Mouse (Mus musculus) embryo, embryonic 10 days (tissue): Measurements from ENCODE around the gene Hist1h3f.
"Not testable (repeated sequence)": the region's sequence is repeated elsewhere in the genome, so short reads cannot be mapped to it uniquely, and the experiment has no call there.

Experiments used
- DNase-seq: peaks from one replicate; pipeline ENCODE4 v3.0.0-alpha.2; 2015; ENCODE audit warnings: low spot score

Hist1h3f gene

DNA sequence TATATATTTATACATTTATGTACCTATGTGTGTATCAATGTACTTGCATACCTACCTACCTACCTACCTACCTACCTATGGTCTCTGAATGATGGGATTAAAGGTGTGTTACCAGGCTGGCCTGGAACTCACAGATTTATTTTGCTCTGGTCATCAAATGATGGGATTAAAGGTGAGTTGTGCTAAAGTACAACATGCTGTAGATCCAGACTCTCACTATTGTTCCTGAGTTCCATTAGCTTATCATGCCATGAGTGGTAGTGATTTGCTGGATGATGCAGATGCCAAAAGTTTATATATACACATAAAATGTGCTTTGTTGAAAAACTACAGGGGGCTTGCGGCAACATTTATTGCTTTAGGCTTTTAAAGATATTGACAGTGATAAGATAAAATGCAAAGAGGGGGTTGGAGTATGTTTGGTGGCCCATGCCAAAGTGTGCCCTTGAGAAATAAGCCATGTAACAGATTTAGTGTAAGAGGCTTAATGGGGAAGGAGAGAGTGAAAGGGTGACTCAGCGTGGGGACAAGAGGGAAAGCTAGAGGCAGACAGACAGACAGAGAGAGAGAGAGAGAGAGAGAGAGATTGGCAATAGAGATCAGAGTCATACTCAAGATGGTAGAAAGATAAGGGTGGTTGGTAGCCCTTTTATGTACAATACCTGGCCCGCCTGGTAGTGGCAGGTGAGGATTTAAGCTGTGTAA lies 6.7 kb upstream of the Hist1h3f start:
- DNase-seq, result no peak

DNA sequence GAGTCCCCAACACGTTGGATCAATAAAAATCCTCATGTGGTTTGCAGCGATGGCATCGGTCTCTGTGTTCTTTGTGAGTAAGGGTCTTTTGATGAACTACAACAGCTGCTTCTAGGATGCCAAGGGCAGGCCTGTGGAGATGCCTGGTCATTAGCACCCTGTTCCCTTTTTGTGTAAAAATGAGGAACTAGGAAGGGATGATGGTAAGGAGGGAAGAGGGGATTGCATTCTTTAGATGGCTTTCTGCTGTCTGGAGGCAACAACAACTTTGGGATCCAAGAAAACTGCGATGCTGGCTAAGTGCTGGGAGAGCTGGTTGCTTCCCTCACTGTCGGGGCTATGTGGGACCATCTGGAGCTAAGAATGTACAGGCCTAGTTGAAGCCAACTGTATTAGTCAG lies 5.6 kb upstream of the Hist1h3f start:
- no peak for DNase-seq

DNA sequence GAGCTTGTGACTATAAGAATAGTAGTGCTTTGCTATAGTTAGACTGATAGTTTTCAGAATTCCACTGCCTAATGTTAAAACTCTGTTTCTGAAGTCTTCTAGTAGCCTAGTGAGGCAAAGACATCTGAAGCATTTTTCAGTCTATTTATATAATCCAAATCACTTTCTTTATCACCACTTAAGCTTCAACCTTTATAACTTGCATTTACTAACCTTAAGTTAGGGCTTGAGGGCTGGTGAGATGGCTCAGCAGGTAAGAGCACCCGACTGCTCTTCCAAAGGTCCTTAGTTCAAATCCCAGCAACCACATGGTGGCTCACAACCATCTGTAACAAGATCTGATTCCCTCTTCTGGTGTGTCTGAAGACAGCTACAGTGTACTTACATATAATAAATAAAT lies 4.0 kb upstream of the Hist1h3f start:
- DNase-seq, result not testable (repeated sequence)

DNA sequence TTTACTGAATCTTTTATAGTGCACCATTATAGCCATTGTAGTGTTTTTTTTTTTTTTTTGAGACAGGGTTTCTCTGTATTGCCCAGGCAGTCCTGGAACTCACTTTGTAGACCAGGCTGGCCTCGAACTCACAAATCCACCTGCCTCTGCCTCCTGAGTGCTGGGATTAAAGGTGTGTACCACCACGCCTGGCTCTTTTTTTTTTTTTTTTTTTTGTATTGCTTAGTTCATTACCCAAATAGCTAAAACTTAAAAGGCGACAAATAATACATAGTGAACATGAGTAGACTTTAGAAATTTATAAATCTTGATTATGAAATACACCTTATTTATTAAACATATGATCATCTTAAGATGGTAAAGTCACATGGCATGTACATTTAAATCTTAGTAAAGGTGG lies 2.4 kb upstream of the Hist1h3f start:
- no peak for DNase-seq

DNA sequence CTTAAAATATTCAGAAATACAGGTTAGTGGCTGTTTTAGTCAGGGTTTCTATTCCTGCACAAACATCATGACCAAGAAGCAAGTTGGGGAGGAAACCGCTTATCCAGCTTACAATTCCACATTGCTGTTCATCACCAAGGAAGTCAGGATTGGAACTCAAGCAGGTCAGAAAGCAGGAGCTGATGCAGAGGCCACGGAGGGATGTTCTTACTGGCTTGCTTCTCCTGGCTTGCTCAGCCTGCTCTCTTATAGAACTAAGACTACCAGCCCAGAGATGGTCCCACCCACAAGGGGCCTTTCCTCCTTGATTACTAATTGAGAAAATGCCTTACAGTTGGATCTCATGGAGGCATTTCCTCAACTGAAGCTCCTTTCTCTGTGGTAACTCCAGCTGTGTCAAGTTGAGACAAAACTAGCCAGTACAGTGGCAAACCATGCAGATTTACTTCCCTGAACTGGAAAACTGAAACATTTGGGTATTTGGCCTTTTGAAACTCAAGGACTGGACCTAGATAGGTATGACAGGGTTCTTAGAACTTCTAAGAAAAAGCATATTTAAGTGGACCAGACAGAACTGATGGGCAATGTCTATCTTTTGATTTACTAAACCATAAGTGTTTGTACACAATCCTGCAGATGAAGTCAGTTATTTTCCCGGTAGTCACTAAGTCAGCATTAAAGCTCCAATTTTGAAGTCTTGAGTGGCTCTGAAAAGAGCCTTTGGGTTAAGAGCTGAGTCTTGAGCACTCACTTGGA lies 1.4 kb upstream of the Hist1h3f start:
- DNase-seq, result not testable (repeated sequence)

DNA sequence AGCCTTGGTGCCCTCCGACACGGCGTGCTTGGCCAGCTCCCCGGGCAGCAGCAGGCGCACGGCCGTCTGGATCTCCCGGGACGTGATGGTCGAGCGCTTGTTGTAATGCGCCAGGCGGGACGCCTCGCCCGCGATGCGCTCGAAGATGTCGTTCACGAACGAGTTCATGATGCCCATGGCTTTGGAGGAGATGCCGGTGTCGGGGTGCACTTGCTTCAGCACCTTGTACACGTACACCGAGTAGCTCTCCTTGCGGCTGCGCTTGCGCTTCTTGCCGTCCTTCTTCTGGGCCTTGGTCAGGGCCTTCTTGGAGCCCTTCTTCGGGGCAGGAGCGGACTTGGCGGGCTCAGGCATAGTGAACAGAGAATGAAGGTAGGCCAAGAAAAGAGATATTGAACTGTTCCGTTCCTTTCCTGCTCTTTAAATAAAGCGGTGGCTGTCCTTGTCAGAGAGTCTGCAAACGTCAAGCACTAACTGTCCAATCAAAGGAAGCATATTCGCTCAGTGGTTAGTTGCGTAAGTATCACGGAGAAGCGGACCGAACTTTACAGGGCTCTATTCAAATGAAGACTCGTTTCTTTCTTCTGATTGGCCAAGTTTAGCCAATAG lies 749 bp upstream of the Hist1h3f start, which contains the start of gene Hist1h2bh:
TSS of gene Hist1h2bh (minus strand) at position 394 of the 609 bp plus-strand sequence.
- DNase-seq, result peak; percentile 95

DNA sequence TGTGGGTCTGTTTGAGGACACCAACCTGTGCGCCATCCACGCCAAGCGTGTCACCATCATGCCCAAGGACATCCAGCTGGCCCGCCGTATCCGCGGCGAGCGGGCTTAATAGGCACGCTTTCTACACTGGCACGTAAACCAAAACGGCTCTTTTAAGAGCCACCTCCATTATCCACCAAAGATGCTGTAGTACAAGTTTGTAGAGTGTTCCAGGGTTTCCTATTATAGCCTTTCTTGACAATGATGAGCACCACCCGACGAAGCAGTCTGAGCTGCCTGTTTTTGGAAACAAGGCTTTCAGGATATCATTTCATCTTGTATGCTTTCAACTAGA lies 902 bp downstream of the Hist1h3f start:
- DNase-seq, result not testable (repeated sequence)

DNA sequence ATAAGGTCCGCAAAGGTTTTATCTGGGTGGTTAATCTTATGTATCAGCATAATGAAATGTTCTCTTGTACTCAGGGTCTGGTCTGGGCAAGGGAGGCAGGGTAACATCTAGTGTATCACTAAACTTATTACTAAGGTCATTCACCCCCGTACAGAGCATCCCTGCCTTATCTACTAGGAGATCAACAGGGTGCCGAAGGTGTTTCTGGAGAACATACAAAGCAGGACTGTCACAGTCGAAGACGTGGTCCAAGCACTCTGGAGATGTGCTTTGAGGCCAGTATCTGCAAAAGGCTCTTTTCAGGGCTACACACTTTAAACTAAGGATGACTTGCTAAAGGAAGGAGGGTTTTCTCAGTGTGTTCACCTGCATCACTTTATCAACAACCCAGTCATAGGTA lies 2.8 kb downstream of the Hist1h3f start:
- DNase-seq, result no peak

DNA sequence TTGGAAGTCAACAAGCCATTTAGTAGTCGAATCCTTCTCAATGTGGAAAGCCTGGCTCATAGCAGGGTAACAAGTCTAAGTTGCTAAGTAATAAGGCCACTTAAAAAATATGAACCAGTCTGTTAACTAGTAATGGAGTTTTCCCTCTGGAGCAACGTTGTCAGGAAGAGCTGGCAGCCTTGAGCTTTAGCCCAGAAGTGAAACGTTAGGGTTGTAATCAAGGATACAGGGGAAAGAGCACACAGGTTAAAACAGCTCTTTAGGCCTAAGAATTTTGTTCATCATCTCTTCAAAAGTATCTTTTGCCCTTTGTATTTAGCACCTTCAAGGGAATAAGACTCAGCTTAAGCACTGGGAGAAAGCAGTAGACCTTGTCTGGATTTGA lies 6.9 kb downstream of the Hist1h3f start:
- DNase-seq, result peak; percentile 63

DNA sequence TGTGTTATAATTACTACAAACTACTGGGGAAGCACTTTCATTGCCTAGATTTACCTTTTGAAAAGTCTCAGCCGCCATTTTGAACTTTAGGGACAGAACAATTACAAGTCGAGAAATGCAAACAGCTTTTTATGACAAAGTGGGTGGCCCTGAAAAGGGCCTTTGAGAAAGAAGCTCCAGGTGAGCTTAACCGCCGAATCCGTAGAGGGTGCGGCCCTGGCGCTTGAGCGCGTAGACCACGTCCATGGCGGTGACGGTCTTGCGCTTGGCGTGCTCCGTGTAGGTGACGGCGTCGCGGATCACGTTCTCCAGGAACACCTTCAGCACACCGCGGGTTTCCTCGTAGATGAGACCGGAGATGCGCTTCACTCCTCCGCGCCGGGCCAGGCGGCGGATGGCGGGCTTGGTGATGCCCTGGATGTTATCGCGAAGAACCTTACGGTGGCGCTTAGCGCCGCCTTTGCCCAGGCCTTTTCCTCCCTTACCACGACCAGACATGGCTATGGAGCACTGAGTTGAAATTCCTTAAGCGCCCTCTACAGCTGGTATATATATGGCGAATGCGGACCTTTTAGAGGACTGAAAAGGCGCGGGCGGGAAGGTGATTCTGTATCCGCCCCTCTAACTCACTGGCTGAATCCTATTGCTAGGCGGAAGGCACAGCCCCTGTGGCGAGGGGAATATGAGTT lies 7.4 kb downstream of the Hist1h3f start, which contains the start of gene Hist1h4f:
TSS of gene Hist1h4f (minus strand) at position 503 of the 689 bp plus-strand sequence.
- DNase-seq, result peak; percentile 95

DNA sequence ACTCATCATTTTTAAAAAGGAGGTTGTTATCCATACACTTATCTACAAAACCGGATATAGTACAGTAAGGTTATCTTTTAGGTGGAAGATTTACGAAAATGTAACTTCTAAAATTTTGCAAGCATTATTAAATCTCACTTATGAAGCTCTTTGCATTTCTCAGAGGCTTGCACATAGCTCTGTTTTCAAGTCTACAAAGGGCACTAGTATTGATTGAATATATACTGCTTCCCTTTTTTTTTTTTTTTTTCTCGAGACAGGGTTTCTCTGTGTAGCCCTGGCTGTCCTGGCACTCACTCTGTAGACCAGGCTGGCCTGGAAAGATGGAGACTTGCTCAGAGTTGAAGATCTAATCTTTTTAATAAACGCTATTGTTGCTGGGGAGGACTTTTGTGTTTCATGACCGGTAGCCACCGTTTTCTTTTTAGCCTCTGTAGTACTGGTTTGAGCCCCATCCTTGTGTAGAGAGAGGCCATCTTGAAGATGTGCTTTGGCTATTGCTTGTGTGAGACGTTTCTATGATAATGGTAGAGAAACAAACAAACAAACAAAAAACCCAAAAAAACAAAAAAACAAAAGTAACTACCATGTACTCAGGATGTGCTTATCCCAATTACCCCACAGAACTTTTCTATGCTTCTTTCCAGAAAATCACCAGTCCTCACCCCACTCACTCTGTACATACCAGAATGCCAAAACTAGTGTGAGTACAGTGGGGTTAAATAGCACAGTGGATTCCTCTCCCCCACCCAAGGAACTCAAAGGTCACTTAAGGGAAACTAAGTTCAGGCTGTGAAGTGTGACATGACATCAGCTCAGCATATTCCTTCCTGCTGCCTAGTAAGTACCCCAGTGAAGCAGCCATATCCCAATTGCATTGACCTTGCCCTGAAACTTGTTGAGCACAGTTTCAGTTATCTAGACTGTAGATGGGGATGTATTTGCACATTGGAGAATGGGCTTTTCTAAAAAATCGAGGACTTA lies 8.4 kb downstream of the Hist1h3f start:
- peak; percentile 12 for DNase-seq

DNA sequence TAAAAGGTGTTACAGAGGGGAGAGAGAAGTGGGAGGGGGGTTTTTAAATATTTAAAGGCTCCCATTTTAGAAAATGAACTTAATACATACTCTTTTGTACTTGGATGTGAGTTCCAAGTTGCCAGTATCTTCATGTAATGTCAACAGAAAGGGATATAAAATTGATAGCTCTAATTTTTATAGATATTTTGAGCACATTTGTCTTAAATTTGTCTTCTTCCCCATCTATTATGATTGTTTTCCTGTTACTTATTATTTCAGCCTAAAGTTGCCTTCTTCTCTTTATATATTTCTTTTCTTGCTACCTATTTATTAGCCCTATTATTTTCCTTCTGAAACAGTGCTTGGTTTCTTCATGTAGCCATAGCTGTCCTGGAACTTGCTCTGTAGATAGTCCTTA lies 9.1 kb downstream of the Hist1h3f start, which contains the start of gene Hist1h1d:
TSS of gene Hist1h1d (plus strand) at position 301 of the 400 bp plus-strand sequence.
- no peak for DNase-seq

DNA sequence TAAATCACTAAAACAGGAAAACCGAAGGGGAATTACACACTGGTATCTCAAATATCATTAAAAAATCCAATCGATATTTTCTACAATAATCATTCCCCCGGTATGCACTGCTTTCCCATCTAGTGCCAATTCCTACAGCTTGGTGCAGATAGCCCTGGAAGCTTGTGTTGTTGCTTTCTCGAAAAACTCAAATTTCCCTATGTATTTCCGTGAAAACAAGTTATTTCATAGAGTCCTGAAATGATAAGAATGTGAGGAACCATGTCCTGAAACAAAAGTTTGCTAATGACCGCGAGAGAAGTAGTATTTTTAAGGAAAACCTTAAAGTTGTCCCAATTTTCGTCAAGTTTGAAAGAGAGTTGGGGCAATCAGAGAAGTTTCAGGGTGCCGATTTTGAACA lies 10.5 kb downstream of the Hist1h3f start:
- no peak for DNase-seq

DNA sequence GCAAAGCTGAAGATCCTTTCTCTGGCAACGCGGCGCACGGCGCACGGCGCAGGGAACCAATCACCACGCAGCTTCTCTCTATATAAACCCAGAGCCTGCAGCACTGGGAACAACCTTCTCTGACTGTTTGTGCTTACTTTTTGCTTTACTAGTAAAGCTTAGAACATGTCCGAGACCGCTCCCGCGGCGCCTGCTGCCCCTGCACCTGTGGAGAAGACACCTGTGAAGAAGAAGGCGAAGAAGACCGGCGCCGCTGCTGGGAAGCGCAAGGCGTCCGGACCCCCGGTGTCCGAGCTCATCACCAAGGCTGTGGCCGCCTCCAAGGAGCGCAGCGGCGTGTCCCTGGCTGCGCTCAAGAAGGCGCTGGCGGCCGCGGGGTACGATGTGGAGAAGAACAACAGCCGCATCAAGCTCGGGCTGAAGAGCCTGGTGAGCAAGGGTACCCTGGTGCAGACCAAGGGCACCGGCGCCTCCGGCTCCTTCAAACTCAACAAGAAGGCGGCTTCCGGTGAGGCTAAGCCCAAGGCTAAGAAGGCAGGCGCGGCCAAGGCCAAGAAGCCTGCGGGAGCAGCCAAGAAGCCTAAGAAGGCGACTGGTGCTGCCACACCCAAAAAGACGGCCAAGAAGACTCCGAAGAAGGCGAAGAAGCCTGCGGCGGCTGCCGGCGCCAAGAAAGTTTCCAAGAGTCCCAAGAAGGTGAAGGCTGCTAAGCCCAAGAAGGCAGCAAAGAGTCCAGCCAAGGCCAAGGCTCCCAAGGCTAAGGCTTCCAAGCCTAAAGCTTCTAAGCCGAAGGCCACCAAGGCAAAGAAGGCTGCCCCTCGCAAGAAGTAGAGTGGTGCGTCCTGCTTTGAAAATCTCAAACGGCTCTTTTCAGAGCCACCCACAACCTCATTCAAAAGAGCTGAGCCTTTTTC lies 11.3 kb downstream of the Hist1h3f start:
- DNase-seq, result peak; percentile 92

DNA sequence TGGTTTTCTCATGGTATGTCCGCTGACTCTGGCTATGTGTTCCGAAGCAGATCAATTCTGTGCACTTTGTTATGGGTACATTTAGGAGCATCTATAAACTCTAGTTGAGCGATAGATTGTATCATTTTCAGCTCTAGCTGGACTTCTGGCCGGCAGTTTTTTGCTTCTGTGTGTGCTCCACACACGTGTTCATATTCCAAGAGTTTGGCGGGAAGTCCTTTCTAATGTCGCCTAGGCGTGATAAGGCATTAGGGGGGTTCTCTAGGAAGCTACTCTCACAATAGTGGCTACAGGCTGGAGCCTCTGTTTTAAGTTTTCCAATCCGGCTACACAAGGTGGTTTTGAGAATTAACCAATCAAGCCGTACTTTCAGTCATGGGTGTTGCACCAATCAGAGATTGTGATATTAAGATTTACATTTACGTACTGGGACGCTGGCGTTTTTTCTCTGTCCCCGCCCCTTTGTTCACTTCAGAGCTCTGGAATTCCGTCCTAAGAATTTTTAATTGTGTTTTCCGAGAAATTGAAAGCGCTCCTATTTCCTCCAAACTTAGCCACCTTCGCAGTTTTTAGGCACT lies 12.1 kb downstream of the Hist1h3f start:
- DNase-seq, result peak; percentile 93

DNA sequence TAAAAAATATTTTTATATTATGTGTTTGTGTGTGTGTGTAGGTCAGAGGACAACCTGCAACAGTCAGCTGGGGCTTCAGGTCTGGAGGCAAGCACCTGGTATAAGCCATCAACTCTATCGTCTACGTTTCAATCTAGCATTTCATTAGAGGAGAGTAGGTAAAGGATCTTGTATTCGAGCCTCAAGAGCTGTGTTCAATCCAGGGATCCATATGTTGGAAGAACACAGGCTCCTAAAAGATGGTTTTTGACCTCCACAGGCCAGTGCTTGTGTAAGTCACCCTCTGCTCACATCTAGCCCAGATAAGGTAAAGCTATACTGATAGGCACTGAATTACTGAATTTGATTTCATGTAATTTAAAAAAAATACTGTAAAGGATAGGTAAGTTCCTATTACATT lies 13.1 kb downstream of the Hist1h3f start:
- DNase-seq, result peak; percentile 24

DNA sequence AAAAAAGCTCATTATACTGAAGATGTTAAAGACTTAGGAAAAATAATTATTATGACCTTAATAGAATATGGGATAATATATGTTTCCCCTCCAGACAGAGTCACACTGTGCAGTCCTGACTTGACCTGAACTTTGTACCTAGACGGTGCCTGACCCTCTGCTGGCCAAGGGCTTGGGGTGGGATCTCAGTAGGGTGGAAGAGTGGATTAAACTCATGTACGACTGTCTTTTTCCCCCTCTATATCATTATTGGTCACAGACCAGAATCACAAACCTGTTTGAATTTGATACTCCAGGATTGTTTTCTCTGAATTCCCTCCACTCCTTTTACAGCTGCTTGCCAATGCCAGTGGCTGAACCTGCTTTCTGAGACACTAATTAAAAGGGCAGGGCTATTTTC lies 16.8 kb downstream of the Hist1h3f start:
- DNase-seq, result not testable (repeated sequence)

DNA sequence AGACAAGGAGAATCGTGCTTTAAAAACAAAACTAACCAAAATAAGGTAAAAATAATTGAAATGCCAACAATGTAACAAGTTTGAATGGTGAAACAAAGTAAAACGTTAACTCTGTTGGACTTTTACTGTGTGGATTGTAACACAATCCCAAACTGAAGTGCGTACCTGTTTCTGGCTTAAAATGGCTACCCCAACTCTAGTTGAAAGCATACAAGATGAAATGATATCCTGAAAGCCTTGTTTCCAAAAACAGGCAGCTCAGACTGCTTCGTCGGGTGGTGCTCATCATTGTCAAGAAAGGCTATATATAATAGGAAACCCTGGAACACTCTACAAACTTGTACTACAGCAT lies 17.7 kb downstream of the Hist1h3f start:
- DNase-seq, result not testable (repeated sequence)

DNA sequence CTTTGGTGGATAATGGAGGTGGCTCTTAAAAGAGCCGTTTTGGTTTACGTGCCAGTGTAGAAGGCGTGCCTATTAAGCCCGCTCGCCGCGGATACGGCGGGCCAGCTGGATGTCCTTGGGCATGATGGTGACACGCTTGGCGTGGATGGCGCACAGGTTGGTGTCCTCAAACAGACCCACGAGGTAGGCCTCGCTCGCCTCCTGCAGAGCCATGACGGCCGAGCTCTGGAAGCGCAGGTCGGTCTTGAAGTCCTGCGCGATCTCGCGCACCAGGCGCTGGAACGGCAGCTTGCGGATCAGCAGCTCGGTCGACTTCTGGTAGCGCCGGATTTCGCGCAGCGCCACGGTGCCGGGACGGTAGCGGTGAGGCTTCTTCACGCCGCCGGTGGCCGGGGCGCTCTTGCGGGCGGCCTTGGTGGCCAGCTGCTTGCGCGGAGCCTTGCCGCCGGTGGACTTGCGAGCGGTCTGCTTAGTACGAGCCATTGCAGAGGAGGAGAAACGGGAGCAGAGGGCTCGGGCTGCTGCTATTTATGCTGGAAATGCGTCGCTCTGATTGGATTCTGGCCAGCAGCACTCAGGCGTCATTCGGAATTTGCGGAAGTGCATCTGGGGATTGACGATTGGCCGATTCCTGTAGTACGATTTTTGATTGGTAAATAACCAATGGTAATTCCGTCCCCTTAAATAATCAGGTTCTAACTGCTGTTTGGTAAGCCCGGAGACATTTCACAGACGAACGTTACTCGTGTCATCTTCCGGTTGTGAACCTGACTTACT lies 18.2 kb downstream of the Hist1h3f start, which contains the start of gene Hist1h3e:
TSS of gene Hist1h3e (minus strand) at position 487 of the 777 bp plus-strand sequence.
- peak; percentile 98 for DNase-seq
